Mouse (Mus musculus): Measurements from ENCODE around the gene Morn2.
"Not testable (repeated sequence)": the region's sequence is repeated elsewhere in the genome, so short reads cannot be mapped to it uniquely, and the experiment has no call there.

The Morn2 gene

DNA sequence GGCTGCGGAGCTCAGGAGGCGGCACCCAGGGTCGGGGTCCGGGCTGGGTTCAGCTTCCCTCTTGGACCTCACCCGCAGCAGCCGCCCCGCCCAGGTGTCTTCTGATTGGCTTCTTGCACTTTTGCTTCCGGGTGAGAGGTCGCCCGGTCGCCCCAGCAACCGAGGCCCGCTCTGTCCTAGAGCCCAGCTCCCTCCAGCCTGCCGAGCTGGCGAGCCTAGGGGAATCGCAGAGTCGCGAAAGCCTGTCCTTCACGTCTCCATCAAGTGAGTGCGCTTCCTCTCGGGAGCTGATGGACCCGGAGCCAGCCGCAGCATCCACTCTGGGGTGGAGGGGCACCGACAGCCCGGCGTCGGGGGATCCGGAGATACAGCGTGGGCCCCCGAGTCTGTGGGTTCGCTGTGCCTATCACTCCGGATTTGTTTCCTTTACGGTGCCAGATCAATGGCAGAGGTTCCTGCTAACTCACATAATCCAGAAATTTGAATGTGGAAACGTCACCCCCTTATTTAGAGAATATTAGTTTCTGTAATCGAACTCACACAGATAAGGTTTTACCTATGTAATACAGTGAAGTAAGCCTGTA, at the start of gene Morn2, which contains the start of gene Dhx57:
Gene Morn2, plus strand, starts transcription at position 130 of the 584 bp plus-strand sequence.
Gene Dhx57, minus strand, starts transcription at position 403 of the 584 bp plus-strand sequence.
- peak; percentile 97 for DNase-seq

- DNase-seq, result no peak
Observed at GRCm38 (mm10) chr17:80241594-80241993, 48.4 kb upstream of the Morn2 start.

DNA sequence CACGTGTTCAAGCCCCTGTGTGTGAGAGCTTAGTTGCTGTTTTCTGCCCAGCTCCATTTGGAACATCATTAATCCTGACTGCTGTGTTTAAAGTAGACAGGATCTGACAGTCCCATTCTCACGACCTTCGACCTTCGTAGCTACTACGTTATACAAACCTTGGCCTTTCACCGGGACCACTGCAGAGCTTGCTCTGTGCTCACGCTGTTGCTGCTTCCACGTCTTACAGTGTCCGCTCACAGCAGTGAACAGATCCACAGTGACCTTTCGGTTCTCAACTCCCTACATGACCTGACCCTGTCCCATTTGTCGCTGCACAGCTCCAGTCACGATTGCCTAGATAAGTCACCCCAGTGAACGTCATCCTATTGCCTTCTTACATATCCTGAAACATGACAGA, 46.9 kb upstream of the Morn2 start:
- DNase-seq, result no peak

GRCm38 (mm10) chr17:80252757-80253525, 37.1 kb upstream of the Morn2 start:
- DNase-seq, result no peak

GRCm38 (mm10) chr17:80254421-80254820, 35.6 kb upstream of the Morn2 start:
- DNase-seq, result no peak

DNA sequence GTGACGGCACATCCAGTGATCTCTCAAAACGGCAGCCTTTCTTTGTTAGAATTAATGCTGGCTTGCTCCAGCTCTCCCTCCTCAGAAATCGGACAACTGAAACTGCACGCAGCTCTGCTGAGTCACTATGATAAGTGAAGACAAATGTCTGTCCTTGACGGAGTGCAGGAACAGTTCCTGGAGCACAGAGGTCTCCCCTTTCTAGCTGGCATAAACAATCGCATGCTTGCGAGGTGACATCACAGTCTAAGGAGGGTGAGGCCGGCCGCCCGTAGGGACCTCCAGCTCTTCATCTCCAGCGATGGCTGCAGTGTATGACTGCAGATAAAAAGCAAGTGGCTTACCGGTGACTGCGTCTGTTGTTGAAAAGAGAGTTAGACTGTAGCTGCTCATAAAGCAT, 34.8 kb upstream of the Morn2 start:
- no peak for DNase-seq

- DNase-seq, result no peak
Observed at GRCm38 (mm10) chr17:80267065-80267464, 22.9 kb upstream of the Morn2 start.

DNA sequence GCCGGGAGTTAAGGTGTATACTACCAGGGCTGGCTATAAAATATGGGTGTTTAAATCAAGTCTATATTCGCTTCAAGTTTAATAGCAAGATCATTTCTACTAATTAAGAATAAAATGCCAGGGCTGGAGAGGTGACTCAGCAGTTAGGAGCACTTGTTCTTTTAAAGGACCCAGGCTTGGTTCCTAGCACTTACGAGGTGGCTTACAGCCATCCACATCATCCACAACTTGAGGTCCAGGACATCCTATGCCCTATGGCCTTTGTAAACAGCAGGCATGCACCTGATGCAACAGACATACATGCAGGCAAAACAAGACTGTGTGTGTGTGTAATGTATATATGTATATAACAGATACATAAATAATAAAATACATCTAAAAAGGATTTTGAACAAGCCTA, 21.9 kb upstream of the Morn2 start:
- no peak for DNase-seq

- DNase-seq, result not testable (repeated sequence)
Observed at GRCm38 (mm10) chr17:80270622-80271021, 19.4 kb upstream of the Morn2 start.

- no peak for DNase-seq
Observed at GRCm38 (mm10) chr17:80278255-80278654, 11.7 kb upstream of the Morn2 start.

GRCm38 (mm10) chr17:80279340-80280070, 10.5 kb upstream of the Morn2 start:
- no peak for DNase-seq

DNA sequence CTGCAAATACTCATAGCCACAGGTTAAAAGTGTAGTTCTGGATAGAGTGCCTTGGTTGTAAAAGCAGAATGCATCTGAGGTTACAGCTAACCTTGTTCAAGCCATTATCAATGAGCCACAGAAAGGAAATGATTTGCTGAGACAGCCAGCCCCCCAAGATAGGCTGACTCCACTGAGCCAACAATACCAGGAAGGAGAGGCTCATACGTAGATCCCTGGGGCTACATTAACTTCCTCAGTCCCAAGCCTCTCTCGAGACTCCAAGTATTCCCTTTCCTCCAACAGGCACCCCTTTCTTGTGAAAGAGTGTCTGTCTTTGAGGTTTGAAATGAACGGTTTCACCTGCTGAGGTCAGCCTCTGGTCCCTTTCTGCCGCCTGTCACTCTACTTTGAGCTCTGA, 5.6 kb upstream of the Morn2 start:
- DNase-seq, result no peak

GRCm38 (mm10) chr17:80288012-80288411, 2.0 kb upstream of the Morn2 start:
- DNase-seq, result no peak

DNA sequence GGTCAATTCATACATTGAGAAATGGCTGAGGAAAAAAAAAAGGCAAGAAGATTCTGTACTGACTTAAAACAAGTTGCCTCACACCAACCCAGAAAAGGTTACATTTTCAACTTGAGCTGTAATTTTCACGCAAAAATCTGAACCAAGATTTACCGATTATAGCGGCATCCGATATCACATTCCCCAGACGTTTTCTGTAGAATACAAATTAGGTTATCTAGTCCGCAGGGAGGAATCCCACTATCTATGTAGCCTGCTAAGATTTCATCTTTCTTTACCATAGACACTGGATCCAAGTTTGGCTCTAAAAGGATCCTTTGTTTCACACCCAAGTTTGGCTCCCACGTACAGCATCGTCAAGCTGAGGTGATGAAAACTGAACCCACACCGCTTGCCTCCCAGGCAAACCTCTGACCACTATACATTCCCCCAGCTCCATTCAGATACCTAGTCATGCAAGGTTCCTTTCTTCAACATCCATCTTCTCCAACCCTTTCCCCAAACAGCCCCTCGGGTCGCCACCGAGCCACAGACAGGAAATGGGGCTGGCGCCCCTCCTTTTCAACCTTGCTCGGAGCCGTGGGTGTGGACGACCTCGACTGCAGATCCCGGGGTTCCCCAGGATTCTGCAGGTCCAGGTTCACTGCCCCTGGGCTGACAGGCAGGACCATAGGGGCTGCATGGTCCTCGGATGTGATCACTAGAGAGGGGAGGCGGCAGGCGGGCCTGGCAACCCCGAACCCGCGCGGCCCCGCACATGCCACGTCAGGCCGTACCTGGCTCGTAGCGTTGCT, 526 bp upstream of the Morn2 start:
- DNase-seq, result no peak

DNA sequence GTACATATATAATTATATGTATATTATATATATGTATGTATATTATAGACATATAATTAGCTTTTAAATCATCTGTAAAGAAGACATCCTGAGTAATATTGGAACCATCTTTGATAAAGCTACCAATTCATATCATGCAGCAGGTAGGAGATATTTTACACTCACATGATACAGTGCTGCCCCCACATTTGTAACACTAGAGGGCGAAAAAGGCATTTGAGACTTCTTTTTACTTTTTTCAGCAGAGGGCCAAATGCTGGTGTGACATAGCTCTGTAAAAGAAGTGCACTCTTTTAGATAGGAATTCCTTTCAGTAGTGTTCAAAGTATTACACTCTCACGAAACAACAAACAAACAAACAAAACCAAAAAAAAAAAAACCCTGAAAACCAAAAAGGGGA, 1.1 kb downstream of the Morn2 start:
- DNase-seq, result peak; percentile 44

- no peak for DNase-seq
Observed at GRCm38 (mm10) chr17:80295258-80295657, 5.3 kb downstream of the Morn2 start.

- no peak for DNase-seq
Observed at GRCm38 (mm10) chr17:80298844-80299243, 8.8 kb downstream of the Morn2 start.

DNA sequence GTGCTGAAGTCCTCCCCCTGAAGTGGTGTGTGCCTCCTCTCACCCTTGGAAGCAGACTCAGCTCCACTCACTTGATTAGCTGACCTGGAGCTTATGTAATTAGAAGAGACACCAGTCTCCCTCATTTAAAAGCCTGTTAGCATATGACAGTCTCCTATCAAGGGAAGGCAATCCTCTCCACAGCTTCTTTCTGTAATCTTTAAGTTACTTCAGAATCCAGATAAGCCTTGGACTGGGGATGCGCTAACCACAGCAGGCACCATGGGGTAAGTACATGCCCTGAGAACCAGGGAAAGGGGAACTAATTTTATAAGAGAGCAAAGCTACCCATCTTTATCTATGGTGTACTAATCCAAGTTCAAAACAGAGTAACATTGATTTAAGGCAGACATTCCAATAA, 17.2 kb downstream of the Morn2 start, which contains the start of gene Arhgef33:
Gene Arhgef33, plus strand, starts transcription at position 157 of the 400 bp plus-strand sequence.
- DNase-seq, result no peak

DNA sequence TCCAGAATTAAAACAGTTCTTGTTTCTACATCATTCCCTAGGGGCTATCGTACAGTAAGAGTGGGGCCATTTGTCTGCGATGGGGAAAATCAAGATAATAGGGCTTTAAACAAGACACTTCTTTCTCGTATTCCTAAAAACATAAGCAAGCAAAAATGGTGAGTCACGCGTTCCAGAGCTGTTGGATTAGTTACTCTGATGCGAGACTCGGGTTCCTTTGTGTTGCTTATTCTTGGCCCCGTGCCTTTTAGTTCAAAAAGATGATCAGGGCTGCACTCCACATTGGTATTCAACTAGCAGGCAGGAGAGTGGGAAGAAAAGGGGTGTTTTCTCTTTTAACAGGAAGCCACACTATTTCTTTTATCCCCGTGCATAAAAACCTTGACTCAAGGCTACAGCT, 21.8 kb downstream of the Morn2 start:
- DNase-seq, result no peak

- DNase-seq, result no peak
Observed at GRCm38 (mm10) chr17:80312405-80312804, 22.4 kb downstream of the Morn2 start.

DNA sequence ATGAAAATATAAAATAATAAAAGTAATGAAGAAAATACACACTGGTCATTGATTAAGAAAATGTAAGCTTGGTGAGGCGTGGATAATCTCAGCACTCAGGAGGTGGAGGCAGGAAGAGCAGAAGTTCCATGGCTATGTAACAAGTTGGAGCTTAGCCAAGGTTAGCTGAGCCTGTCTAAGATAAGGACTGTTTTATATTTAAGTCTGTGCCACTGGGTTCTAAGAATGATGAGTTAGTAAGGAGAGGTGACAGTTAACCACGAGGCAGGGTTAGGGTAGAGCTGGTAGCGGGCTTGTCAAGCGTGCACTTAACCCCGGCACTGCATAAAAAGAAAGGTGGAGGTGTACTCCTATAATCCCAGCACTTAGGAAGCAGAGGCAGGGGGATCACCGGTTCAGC, 32.2 kb downstream of the Morn2 start:
- DNase-seq, result no peak

DNA sequence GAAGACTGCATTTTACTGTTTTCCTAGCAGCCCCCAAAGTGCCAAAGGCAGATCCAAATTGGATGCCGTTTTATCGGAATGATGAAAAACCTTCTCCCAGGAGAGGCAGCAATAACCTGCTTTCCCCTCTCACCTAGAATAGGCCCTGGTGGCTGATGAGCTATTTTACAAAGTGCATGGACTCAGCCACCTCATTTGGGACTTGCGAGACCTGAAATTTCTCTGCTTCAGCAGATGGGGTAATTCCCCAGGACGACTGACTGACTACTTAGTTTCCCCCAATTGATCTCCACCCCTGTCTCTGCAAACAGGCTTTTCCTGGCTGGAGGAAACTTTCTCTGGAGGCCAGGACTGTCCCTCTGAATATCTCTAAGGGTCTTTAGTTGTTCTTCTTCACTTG, 33.0 kb downstream of the Morn2 start:
- no peak for DNase-seq

DNA sequence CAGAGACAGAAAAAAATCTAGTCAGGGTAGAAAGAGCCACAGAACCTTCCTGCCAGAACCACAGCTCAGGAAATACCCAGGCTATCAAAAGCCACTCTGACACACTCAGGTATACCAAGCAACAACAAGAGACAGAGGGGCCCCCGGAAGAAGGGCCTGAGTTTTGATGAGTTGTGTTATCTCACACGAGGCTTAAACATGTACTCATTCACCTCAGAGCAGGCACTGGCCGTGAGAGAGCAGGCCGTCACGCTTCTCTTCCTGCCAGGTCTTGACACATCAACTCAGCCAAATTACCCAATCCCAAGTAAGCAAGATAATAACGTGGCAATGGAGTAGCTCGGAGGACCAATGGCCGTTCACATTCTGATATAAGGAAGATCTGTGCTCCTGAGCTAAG, 33.7 kb downstream of the Morn2 start:
- DNase-seq, result peak; percentile 21

All from thymus, postnatal 25 days (tissue).